Mouse (Mus musculus) frontal cortex, postnatal 14 days (tissue): ENCODE measurements around the gene 4930447C04Rik.

ENCODE experiments used
- DNase-seq, 2 experiments: peaks; one replicate each; pipeline ENCODE4 v3.0.0; 2022; ENCODE audit warnings: low spot score in 2 of 2

4930447C04Rik gene

DNA sequence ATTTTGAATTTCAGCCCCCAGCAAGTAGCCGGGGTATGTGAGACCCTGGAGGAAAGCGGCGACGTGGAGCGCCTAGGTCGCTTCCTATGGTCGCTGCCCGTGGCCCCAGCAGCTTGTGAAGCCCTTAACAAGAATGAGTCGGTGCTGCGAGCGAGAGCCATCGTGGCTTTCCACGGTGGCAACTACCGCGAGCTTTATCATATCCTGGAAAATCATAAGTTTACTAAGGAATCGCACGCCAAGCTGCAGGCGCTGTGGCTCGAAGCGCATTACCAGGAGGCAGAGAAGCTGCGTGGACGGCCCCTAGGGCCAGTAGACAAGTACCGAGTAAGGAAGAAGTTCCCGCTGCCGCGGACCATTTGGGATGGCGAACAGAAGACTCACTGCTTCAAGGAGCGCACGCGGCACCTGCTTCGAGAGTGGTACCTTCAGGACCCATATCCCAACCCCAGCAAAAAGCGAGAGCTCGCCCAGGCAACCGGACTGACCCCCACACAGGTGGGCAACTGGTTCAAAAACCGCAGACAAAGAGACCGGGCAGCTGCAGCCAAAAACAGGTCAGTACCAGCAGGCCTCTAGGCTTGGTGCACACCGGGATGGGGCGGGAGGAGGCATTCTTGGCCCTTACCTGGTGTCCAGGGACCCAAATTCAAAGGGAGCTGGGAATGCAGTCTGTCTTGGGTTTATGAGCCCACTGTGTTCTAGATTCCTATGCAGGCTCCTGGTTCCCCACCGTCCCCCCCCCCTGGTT is at the start of gene 4930447C04Rik:
4930447C04Rik (minus strand) TSS at position 704 of the 751 bp plus-strand sequence.
- no peak for DNase-seq

DNA sequence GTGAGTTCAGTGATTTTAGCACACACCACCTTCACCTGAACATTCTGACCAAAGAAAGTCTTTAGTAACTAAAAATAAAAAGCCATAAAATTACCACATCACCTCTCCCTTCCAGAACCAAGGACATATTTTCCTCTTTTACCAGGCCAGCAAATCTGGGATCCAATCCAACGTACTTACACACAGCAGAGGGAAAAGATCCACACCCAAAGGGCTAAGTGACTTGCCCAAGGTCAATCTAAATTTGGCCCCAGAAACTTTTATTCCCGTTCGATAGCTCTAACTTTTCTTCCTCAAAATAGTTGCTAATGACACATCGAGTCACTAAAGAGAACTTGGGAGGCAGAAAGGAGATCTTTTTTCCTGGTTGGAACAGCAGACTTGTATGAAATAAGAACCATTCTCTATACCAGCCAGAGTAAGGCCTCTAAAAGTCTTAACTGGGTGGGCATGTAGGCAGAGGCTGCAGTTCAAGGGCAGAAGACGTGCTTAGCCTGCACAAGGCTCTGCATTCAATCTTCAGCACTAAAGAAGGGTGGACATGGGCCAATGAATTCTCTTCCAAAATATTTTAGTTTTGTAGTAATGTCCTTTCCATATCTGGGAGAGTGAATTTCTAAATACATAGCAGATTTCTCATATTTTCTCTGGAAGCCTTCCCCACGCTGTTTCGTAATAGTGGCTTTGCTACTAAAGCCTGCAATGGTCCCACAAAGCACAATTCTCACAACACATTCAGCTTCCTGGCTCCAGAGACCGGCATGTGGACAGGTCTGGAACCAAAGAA is 42.7 kb upstream of the 4930447C04Rik start:
- DNase-seq = no peak

DNA sequence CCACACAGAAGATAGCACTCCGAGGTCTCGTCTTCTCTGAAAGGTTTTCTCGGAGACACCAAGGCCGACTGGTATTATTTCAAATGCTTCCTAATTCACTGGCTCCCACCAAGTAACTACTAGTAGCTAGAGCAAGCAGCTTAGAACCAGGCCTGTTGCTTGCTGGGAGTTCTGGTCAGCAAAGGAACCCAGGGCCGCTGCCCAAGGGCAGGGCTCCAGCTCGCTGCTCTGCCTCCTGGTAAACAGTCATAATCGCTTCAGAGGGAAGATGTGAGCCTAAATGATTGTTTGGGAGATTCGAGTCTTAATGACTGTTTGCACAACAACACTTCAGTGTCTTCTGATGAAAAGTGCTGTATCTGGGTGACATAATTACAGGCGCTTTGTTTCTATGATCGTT is 42.0 kb upstream of the 4930447C04Rik start:
- DNase-seq = no peak

DNA sequence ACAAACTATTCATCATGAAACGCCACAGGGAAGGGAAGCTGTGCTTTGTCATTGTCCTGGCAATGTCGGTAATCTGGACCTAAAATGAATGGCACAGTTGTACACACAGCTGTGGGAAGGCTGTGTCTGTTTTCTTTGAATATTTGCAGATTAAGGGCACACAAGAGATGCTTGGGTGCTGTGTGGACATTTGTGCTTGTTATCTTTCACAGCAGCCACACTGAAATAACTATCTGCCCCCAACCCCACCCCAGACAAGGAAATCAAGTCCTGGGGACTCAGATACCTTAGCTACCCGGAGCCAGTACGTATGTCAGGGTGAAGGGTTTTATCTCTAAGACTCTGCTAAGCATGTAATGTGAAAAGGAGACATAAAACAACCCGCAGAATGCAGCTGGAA is 38.7 kb upstream of the 4930447C04Rik start:
- DNase-seq = no peak

DNA sequence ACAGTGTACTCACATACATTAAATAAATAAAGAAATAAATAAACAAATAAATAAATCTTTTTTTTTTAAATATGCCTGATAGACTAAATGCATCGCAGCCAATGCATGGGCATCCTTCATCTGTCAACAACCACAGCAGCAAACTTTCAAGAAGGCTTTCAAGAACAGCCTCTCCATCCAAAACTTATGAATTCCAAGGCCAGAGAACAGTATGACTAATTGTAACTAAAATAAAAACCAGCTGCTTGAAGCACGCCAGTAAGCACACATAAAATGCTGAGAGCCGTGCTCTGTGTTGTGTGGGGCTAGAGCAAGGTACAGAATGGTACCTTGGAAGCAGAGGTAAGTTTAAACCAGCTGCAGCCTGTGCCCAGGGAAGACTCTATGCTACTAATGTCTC is 37.3 kb upstream of the 4930447C04Rik start:
- no peak for DNase-seq

DNA sequence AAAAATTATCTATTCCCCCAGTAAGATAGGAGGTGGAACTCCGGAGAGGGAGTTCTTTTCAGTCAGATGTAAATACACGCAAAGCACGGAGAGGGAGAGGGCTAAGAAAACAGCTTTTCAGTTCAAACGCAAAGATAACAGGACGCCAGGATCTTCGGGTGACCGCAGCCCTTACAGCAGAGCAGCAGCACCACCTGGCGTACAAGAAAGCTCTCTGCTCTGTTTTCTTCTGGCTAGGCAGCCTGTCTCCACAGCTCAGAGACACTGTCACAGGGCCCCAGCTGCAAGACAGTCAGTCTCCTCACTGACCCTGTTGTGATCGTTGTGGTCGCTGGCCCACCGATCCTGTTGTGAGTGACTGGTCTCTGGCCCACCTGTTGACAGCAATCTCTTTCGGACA is 36.1 kb upstream of the 4930447C04Rik start:
- peak; percentile 10 to 56 for DNase-seq

DNA sequence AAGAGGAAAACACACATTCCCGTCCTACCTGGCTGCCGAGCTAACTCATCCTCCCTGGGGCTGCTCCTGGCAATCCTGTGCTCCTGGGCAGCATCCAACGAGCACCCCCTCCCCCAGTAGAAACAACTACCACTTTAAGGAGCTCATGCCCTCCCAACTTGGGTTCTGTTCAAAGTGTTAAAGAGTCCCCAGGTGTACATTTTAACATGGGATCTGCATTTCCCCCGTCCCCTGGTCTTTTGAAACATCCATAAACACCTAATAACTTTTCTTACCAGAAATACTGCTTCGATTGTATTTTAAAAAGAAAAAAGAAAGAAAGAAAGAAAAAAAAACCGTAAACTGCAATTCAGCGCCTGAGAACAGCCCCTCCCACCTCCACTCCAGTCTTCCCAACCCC is 35.6 kb upstream of the 4930447C04Rik start:
- DNase-seq = no peak

DNA sequence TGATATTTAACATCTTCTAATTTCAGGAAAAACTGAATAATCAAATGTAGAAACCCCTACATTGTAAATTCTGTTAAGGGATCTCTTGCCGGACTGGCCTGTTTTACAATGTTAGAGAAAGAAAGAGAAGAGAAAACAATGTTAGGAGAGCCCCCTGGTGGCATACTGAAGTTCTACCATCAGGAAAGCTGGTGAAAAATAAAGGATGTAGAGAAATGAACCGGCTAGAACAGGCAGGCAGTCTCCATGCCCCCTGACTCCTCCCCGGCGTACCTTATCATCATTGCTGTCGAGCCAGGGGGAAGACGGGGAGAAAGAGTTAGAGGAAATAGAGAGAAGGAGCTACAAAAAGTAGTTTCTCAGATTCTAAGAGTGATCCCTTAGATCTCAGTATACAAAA is 32.6 kb upstream of the 4930447C04Rik start:
- peak in 1 of 2 experiments; percentile 46 for DNase-seq

DNA sequence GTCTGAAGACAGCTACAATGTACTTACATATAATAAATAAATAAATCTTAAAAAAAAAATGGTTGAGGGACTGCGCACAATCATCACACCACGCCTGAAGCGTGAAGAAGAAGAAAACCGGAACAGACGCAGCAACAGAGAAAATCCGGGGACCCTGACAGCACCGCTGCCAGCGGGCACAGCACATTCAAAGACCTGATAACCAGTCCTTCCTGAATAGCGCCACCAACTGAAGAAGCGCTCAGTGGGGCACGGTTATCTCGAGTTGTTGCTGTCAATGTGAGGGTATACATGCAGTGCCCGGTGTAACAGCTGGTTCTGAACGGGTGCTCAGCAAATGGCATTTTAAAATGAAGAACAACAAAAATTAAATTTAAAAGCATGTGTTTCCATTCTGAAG is 30.0 kb upstream of the 4930447C04Rik start:
- DNase-seq = no peak

DNA sequence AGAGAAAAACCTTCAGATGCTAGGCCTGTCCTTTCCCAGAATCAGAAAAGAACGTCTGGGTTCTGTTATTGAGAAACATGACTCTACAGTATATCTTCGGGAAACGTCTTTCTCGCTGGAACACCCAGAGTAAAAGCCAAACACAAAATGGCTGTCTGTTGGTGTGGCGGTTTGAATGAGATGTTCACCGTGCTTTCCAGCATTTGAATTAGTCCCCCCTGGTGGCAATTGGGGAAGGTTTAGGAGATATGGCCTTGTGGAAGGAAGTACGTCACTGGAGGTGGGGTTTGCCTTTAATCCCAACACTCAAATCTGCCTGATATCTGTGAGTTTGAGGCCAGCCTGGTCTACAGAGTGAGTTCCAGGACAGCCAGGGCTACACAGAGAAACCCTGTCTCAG is 27.0 kb upstream of the 4930447C04Rik start:
- DNase-seq = no peak

DNA sequence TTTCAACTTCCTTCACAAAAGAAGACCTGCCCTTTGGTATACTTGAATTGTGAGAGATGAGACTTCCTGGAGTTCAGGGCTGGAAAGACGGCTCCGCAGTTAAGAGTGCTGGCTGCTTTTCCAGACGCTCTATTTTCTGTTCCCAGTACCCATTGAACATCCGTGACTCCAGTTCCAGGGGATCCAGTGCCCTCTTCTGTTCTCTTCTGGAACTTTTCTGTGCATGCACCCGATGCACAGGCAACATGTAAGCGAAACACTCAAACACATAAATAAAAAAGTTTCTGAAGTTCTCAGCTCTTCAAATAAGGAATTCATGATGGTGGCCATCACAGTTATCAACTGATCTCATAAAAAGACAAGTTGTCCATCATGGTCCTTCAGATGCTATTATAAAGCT is 22.2 kb upstream of the 4930447C04Rik start:
- no peak for DNase-seq

DNA sequence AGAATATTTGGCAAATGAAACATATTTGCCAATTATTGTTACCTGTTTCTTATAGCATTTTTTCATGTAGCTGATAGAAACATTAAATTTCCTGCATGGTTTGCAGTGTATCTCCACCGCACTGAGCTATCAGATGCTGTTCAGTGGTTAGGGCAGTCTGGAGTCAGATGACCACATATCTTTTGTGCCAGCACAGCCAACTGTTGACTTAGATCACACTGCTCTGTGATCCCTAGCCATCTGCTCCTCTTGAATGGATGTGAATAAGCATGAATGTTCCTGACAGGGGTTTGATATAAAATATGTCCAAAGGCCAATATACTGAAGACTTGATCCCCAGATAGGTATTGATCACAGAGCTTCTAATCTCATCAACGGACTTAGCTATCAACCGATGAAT is 17.9 kb upstream of the 4930447C04Rik start:
- DNase-seq = no peak

DNA sequence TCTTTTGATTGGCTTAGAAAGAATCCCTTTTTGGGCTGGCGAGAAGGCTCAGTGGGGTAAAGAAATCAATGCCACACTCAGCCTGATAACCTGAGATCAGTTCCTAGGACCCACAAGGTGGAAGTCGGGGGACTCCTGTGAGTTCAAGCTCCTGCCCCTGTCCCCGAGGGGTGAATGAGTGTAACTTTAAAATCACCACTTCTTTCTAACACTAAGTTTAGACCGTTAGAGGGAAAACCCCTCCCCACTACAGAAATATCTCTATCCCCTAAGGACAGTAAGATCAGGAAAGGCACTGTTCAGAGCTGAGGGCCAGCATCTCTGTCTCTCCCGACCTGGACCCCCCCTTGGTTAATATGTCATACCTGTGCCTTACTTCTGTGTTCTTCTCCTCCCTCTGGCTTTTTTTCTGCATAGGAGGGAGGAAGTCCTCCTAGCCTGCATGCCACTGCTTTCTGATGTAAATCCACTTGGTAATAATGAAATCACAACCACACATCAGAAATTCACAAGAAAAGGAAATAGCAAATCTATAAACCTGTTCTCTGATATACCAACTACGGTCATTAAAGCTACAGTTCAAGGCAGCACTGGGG is 17.4 kb upstream of the 4930447C04Rik start:
- DNase-seq = no peak

DNA sequence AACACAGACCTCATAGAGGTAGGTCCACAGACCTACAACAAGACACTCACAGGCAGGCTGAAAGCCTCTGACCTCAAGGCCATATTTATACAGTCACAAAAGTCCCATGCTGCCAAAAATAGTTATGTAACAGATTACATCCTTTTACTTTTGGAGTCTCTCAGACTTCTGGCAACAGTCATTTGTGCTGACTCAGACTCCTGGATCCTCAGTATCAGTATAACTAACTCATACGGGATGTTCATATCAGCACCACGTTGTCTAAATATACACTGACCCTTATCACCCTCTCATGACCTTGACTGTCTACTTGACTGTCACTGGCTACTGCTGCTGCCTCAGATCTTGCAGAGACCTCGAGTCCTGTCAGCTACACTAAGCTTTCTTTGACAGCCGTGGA is 14.3 kb upstream of the 4930447C04Rik start:
- DNase-seq = no peak

DNA sequence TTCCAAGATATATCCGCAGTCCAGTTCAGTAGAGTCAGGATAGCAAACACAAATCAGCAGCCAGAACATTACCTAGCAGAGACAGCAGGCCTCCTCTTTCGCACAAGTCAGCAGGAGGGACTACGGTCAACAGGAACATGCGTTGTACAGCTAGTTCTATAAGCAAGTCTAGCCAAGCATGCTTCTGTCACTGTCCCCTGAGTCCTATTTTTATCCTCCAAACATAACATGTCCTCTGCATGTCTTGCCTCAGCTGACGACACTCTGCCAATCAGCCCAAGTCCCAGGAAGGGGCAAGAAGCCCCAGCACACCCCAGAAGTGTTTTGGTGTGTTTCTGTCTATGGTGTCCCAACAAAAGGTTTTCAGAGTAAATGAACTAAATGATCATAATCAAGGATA is 13.3 kb upstream of the 4930447C04Rik start:
- no peak for DNase-seq

DNA sequence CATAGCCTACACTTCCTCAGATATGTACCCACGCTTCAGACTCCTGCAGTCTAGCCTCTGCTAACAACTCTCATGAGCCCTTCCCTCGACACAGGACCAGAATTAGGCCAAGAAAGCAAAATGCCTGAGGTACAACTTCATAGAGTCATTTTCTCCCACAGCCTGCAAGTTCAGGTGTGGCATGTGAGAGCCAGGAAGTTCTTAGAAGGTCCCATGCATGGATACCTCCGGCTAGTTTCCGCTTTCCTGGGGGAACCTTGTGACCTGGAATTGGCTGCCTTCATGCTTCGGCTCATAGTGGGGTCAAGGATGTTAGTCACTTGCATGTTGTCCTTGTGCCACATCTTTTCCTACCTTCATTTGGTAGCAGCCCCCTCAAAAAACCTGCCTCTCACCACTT is 12.5 kb upstream of the 4930447C04Rik start:
- DNase-seq = no peak

DNA sequence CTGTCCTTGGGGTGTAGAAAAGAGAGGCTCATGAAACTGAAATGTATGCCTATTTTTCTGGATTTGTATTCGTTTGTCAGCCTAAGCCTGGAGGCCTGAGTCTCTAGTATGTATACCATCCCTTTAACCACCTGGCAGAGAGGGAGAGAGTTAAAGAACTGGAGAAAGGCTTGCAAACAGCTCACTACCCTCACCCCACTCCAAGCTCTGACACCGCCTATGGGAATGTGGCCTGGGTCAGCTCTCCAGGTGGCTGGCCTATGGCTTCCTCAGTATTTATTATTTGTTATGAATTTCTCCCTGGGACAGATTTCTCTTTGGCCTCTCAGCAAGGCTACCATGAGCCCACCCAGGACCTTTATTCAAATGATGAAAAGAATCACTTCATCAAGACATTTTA is 6.8 kb upstream of the 4930447C04Rik start:
- no peak for DNase-seq

DNA sequence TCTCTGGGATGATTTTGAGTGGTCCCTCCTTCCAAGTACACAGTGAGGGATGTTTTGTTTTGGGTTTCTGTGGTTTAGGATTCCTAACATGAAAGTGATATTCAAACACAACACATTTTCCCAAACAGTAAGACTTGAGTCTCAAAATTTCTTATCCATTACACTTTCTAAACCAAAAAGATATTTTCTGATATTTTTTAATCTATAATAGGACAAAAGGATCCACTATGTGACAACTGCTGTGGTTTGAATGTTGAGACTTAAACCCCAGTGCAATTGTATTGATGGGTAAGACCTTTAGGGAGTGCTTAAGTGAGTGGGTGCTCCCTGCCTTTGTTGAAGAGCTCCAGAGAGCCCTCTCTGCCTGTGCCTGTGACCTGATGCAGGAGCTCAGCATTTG is 6.2 kb upstream of the 4930447C04Rik start:
- no peak for DNase-seq

DNA sequence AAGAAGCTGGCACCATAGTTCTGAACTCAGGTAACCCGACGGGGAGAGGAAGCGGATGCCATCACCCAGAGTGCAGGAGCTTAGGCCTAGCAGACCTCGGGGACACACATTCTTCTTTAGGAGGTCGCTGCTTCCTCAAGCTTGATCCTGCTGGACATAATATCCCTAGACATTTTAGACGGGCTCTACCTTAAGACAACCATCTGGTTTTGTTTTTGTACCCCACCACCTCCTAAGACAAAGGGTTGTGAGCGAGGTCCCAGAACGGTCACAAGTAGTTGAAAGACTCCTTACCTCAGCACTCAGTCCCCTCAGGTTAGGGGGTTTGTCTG is 5.5 kb upstream of the 4930447C04Rik start:
- no peak for DNase-seq

DNA sequence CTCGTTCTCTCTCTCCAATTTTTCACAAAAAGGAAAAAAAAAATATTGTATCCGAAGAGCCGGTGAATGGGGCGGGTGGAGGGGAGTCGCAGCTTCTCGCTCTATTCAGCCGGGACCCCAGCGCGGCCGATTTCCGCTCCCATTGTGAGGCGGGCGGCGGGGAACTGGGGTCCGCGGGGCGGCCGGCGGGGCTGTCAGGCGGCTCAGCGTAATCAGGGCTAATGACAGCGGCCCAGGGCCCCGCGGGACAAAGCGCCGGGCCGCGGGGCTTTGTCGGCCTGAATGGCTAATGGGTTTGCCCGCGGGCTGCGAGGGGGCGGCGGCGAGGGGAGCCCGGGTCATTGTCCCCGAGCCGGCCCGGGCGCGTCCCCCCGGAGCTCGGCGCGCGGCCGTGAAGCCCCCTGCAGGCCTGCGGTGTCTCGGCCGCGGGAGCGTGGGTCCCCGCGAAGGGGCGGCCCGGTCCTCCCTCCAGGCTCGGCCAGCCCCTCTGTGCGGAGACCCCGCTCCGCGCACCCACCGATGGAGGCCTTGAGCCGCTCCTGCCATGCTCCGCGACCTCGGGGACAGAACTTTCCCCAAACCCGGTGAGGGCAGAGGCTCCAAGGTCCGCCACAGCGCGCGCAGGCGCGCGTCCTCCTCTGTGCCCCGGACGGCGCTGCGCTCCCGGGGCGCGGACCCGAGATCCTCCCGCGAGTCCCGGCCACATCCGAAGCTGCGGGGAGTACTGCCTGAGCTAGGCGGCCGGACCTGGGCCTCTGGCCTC is 4.9 kb upstream of the 4930447C04Rik start:
- no peak for DNase-seq

DNA sequence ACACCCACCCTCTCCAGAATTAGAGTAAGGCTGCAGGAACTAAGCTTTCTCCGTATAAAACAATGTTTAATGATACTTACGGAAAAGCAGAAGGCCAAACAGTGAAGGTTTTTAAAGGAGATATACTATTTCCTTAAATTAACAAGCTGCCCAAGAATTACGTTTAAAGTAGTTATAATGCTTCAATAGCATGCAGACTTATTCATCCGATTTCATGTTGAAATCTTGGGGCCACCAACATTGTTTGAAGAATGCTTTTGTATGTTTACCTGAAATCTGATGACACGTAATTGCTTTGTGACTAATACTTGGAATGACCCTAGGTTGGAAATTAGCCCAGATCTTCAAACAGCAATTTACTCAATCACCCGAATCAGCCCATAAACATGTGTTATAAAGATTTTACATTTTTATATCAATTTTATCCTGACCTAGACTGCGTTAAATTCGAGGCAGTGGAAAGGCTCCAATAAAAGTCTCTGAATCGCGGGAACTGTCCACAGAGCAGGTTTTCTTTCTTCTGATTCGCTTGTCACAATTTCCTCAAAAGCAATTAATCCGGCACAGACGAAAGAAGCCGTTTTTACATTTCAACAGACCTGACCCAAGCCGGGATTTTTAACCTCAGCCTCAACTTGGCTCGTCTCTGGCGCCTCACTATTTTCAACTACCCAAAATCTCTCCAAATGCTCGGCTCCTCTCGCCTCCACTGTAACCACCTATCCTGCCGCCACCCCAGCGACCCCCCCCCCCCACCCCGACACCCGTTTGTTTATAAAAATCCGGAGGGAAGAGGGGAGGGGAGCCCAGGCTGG is 4.0 kb upstream of the 4930447C04Rik start:
- DNase-seq = no peak
